ENCODE assay signal across 17 mouse cellular contexts in genomic region chr12:100375801-100376200, GRCm38 (mm10).
"Had no signal": no experiment of that assay in that cellular context is flagged by ENCODE, and none has a peak within 500 bp of the region (broad histone marks: within the 10 kb centered on the region; RNA-seq: fewer than 3 reads in every experiment).

No protein-coding gene starts in this region.

- DNase-seq: cerebellum, adult 2 months; cerebellum, adult 8-10 months; cerebellum, adult 9-10 months; cerebellum, adult 9-11 months; cerebellum, postnatal 10 days; cerebellum, postnatal 14 days; cerebellum, postnatal 25 days; cerebellum, postnatal 36 days; embryo, embryonic 11 days; forebrain, postnatal 0 days; gastrocnemius, adult 2 months; gastrocnemius, postnatal 10 days; gastrocnemius, postnatal 14 days; gastrocnemius, postnatal 25 days; gastrocnemius, postnatal 36 days; heart, adult 18-20 months; heart, adult 2 months had no signal
